Mouse (Mus musculus) bone marrow macrophage, adult 2 months (primary cell): ENCODE results near the gene Gucy1b1.

Experiments used
- CTCF ChIP-seq: IDR thresholded peaks from 2 replicates; pipeline ENCODE4 v1.5.1; 2012; ENCODE audit warnings: low read depth, mild to moderate bottlenecking, low read length, moderate library complexity
- POLR2A ChIP-seq: IDR thresholded peaks from 2 replicates; pipeline ENCODE4 v1.6.1; 2012; ENCODE audit warnings: mild to moderate bottlenecking, low read depth, low read length, borderline replicate concordance

DNA sequence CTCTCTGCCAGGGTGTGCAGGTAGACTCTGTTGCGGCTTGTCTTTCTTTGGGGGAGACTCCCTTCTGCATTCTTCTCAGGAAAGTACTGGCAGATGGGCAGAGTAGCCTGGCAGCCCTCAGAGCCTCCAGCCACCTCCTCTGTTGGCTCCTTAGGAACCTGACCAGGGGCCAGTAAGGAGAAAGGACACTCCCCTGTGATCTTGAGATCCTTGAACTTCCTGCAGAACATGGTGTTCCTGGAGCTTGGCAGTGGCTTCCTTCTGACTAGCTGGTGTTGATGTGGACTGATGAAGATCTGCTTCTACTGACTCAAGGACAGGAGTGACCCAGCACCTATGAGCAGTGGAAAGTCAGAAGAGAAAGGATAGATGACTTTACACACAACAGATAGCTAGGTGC lies 44.4 kb upstream of the Gucy1b1 start:
- no peak for TF ChIP-seq CTCF
- no peak for TF ChIP-seq POLR2A
